Mouse (Mus musculus) sigmoid colon, adult 10 weeks (tissue): ENCODE data around the gene Slc23a2. TPM values are rescaled to one million over a fixed set of nuclear protein-coding genes. Genes with fewer than 3 reads are reported as not detected.

ENCODE experiments used
- polyA plus RNA-seq: library from polyadenylated mRNA; stranded (reverse); fragments of 350-450 nt; fragmentation: Illumina TruSeq; extraction: RNeasy Lipid Tissue Mini Kit (QIAGEN cat#74804); gene quantifications from one replicate; pipeline ENCODE4 v1.2.3, GENCODE M21; 2014; ENCODE audit warnings: low read depth, low replicate concordance

Gene Slc23a2
- 43.1 TPM for polyA plus RNA-seq

GRCm38 (mm10) chr2:132144971-132145691, at the start of gene Slc23a2:
Slc23a2 (minus strand) TSS chr2:132145108.

GRCm38 (mm10) chr2:132029646-132030417, 115.1 kb downstream of the Slc23a2 start, which contains the start of gene Rassf2:
Rassf2 (minus strand) TSS chr2:132030258.

Other genes with a start within 250 kb of the Slc23a2 start
- gene Prnp, start 235.2 kb downstream of the Slc23a2 start, polyA plus RNA-seq, result 205 TPM
- gene Prn, start 235.2 kb downstream of the Slc23a2 start, polyA plus RNA-seq, result not detected
- 0.38 TPM for gene Prnd, start 194.2 kb downstream of the Slc23a2 start, polyA plus RNA-seq
- 5.6 TPM for gene Rassf2, start 114.8 kb downstream of the Slc23a2 start, polyA plus RNA-seq
- gene Tmem230, start 102.7 kb upstream of the Slc23a2 start, polyA plus RNA-seq, result 77.9 TPM
- 258 TPM for gene Pcna, start 108.2 kb upstream of the Slc23a2 start, polyA plus RNA-seq
- gene Cds2, start 118.0 kb upstream of the Slc23a2 start, polyA plus RNA-seq, result 23.0 TPM
- not detected for gene Prokr2, start 240.3 kb upstream of the Slc23a2 start, polyA plus RNA-seq